Mouse (Mus musculus): ENCODE data around the gene Ccdc194. TPM values are rescaled to one million over a fixed set of nuclear protein-coding genes. Genes with fewer than 3 reads are reported as not detected.
A peak's percentile ranks its signal among the peaks of the same experiment; 100 is the strongest.

Ccdc194 gene
- polyA plus RNA-seq, 1 experiment, result 0.11 TPM

- Histone ChIP-seq H3K4me3 (ENCODE audit: control insufficient read depth, insufficient read depth, low read length) (no peak overlapping the region), H3K27me3 (ENCODE audit: control insufficient read depth, insufficient read depth, low read length) (no peaks in the 10 kb centered on the region), H3K4me1 (replicated peaks; ENCODE audit: control insufficient read depth, insufficient read depth, low read length) (no peaks in the 10 kb centered on the region), H3K27ac (ENCODE audit: control insufficient read depth, insufficient read depth, low read length) (no peak overlapping the region), H3K36me3 (ENCODE audit: control insufficient read depth, insufficient read depth, low read length) (no peaks in the 10 kb centered on the region)
- no peak for DNase-seq
- TF ChIP-seq CTCF (IDR thresholded peaks at IDR 0.05; ENCODE audit: borderline replicate concordance, control insufficient read depth, extremely low read depth, insufficient read depth, low read length, poor library complexity) (no peak), POLR2A (IDR thresholded peaks at IDR 0.05; ENCODE audit: control insufficient read depth, extremely low read depth, insufficient read depth, low read length, poor library complexity) (no peak)
- WGBS, result 96% methylated on average over 5 of the region's 5 CpGs
Measured at GRCm38 (mm10) chr8:71495811-71496210, 29.7 kb downstream of the Ccdc194 start.

- H3K27me3 ChIP-seq (ENCODE audit: control insufficient read depth, insufficient read depth, low read length), result no peaks in the 10 kb centered on the region
- H3K4me1 ChIP-seq (replicated peaks; ENCODE audit: control insufficient read depth, insufficient read depth, low read length), result no peaks in the 10 kb centered on the region
- no peak overlapping the region for H3K27ac ChIP-seq (ENCODE audit: control insufficient read depth, insufficient read depth, low read length)
- 38% methylated on average over 16 of the region's 16 CpGs for WGBS
- H3K4me3 ChIP-seq (ENCODE audit: control insufficient read depth, insufficient read depth, low read length), result no peak overlapping the region
- DNase-seq, result peak; percentile 75
- TF ChIP-seq POLR2A (IDR thresholded peaks at IDR 0.05; ENCODE audit: control insufficient read depth, extremely low read depth, insufficient read depth, low read length, poor library complexity), result no peak
- TF ChIP-seq CTCF (IDR thresholded peaks at IDR 0.05; ENCODE audit: borderline replicate concordance, control insufficient read depth, extremely low read depth, insufficient read depth, low read length, poor library complexity), result peak; percentile 79
- no peaks in the 10 kb centered on the region for H3K36me3 ChIP-seq (ENCODE audit: control insufficient read depth, insufficient read depth, low read length)
Measured at GRCm38 (mm10) chr8:71495039-71495438, 30.5 kb downstream of the Ccdc194 start.

GRCm38 (mm10) chr8:71488454-71488853 lies 37.1 kb downstream of the Ccdc194 start:
- no peaks in the 10 kb centered on the region for H3K36me3 ChIP-seq (ENCODE audit: control insufficient read depth, insufficient read depth, low read length)
- H3K27me3 ChIP-seq (ENCODE audit: control insufficient read depth, insufficient read depth, low read length), result no peaks in the 10 kb centered on the region
- TF ChIP-seq POLR2A (IDR thresholded peaks at IDR 0.05; ENCODE audit: control insufficient read depth, extremely low read depth, insufficient read depth, low read length, poor library complexity) (no peak), CTCF (IDR thresholded peaks at IDR 0.05; ENCODE audit: borderline replicate concordance, control insufficient read depth, extremely low read depth, insufficient read depth, low read length, poor library complexity) (no peak)
- peak overlapping the region; percentile 87 for H3K4me3 ChIP-seq (ENCODE audit: control insufficient read depth, insufficient read depth, low read length)
- H3K4me1 ChIP-seq (replicated peaks; ENCODE audit: control insufficient read depth, insufficient read depth, low read length), result peaks cover 33% of the 10 kb centered on the region
- H3K27ac ChIP-seq (ENCODE audit: control insufficient read depth, insufficient read depth, low read length), result peak overlapping the region; percentile 49; the same call in 1 of the 2 replicates
- whole genome bisulfite sequencing, result under 1% methylated on average over 22 of the region's 22 CpGs
- DNase-seq, result peak; percentile 86

GRCm38 (mm10) chr8:71487691-71488445 lies 37.6 kb downstream of the Ccdc194 start, which contains the start of gene Gtpbp3:
Gene Gtpbp3, plus strand, starts transcription at chr8:71488103.
- Histone ChIP-seq H3K27me3 (ENCODE audit: control insufficient read depth, insufficient read depth, low read length) (no peaks in the 10 kb centered on the region), H3K4me3 (ENCODE audit: control insufficient read depth, insufficient read depth, low read length) (peak within 1 kb of the TSS; percentile 87), H3K4me1 (replicated peaks; ENCODE audit: control insufficient read depth, insufficient read depth, low read length) (peaks cover 33% of the 10 kb centered on the region), H3K36me3 (ENCODE audit: control insufficient read depth, insufficient read depth, low read length) (no peaks in the 10 kb centered on the region), H3K27ac (ENCODE audit: control insufficient read depth, insufficient read depth, low read length) (peak within 1 kb of the TSS; percentile 49)
- DNase-seq, result peak; percentile 82
- under 1% methylated on average over 33 of the region's 33 CpGs for WGBS
- TF ChIP-seq POLR2A (IDR thresholded peaks at IDR 0.05; ENCODE audit: control insufficient read depth, extremely low read depth, insufficient read depth, low read length, poor library complexity) (0 out of 2 replicates have a peak, but pooled peaks have one; percentile 37), CTCF (IDR thresholded peaks at IDR 0.05; ENCODE audit: borderline replicate concordance, control insufficient read depth, extremely low read depth, insufficient read depth, low read length, poor library complexity) (no peak)

GRCm38 (mm10) chr8:71486136-71486529 lies 39.4 kb downstream of the Ccdc194 start:
- peak overlapping the region; percentile 46; the same call in 1 of the 2 replicates for H3K27ac ChIP-seq (ENCODE audit: control insufficient read depth, insufficient read depth, low read length)
- no peak for TF ChIP-seq CTCF (IDR thresholded peaks at IDR 0.05; ENCODE audit: borderline replicate concordance, control insufficient read depth, extremely low read depth, insufficient read depth, low read length, poor library complexity)
- TF ChIP-seq POLR2A (IDR thresholded peaks at IDR 0.05; ENCODE audit: control insufficient read depth, extremely low read depth, insufficient read depth, low read length, poor library complexity), result no peak
- H3K4me1 ChIP-seq (replicated peaks; ENCODE audit: control insufficient read depth, insufficient read depth, low read length), result peaks cover 33% of the 10 kb centered on the region
- H3K4me3 ChIP-seq (ENCODE audit: control insufficient read depth, insufficient read depth, low read length), result 0 out of 2 replicates have a peak overlapping the region, but pooled peaks have one; percentile 5
- no peak for DNase-seq
- H3K27me3 ChIP-seq (ENCODE audit: control insufficient read depth, insufficient read depth, low read length), result no peaks in the 10 kb centered on the region
- WGBS, result 18% methylated on average over 7 of the region's 7 CpGs
- no peaks in the 10 kb centered on the region for H3K36me3 ChIP-seq (ENCODE audit: control insufficient read depth, insufficient read depth, low read length)

- H3K4me1 ChIP-seq (replicated peaks; ENCODE audit: control insufficient read depth, insufficient read depth, low read length), result peaks cover 33% of the 10 kb centered on the region
- H3K27ac ChIP-seq (ENCODE audit: control insufficient read depth, insufficient read depth, low read length), result peak within 1 kb of the TSS; percentile 46; the same call in 1 of the 2 replicates
- TF ChIP-seq POLR2A (IDR thresholded peaks at IDR 0.05; ENCODE audit: control insufficient read depth, extremely low read depth, insufficient read depth, low read length, poor library complexity) (no peak), CTCF (IDR thresholded peaks at IDR 0.05; ENCODE audit: borderline replicate concordance, control insufficient read depth, extremely low read depth, insufficient read depth, low read length, poor library complexity) (0 out of 2 replicates have a peak, but pooled peaks have one; percentile 27)
- no peaks in the 10 kb centered on the region for H3K36me3 ChIP-seq (ENCODE audit: control insufficient read depth, insufficient read depth, low read length)
- H3K4me3 ChIP-seq (ENCODE audit: control insufficient read depth, insufficient read depth, low read length), result peak within 1 kb of the TSS; percentile 83
- 5% methylated on average over 58 of the region's 58 CpGs for WGBS
- peak; percentile 83 for DNase-seq
- no peaks in the 10 kb centered on the region for H3K27me3 ChIP-seq (ENCODE audit: control insufficient read depth, insufficient read depth, low read length)
Measured at GRCm38 (mm10) chr8:71485142-71486135, 40.1 kb downstream of the Ccdc194 start, which contains the start of gene Ano8. Gene Ano8, minus strand, starts transcription at chr8:71485963.

All from thymus, adult 2 months (tissue).